Mouse (Mus musculus): ENCODE measurements around the gene Fbln1. TPM values are rescaled to one million over a fixed set of nuclear protein-coding genes. Genes with fewer than 3 reads are reported as not detected.

The Fbln1 gene
- 1 to 10 TPM in 1 of 2 experiments, under 1 TPM in 1; 0.07 to 2.4 TPM for polyA plus RNA-seq (2017; shearing (Covaris generic))

GRCm38 (mm10) chr15:85205792-85206702 lies at the start of gene Fbln1:
Gene Fbln1, plus strand, starts transcription at chr15:85205949.

GRCm38 (mm10) chr15:85335671-85336300 lies 130.0 kb downstream of the Fbln1 start, which contains the start of gene Atxn10:
Gene Atxn10, plus strand, starts transcription at chr15:85336245.

Other genes starting within 250 kb of the Fbln1 start
- gene 5031439G07Rik, start 217.4 kb upstream of the Fbln1 start, polyA plus RNA-seq (2017; shearing (Covaris generic)), result 10 to 100 TPM; 12.3 to 14.7 TPM
- not detected for gene Upk3a, start 188.8 kb upstream of the Fbln1 start, polyA plus RNA-seq (2017; shearing (Covaris generic))
- gene Fam118a, start 177.0 kb upstream of the Fbln1 start, polyA plus RNA-seq (2017; shearing (Covaris generic)), result 10 to 100 TPM; 37.8 to 49.3 TPM
- under 1 TPM in 1 of 2 experiments, not detected in 1; 0.38 TPM for gene Smc1b, start 74.0 kb upstream of the Fbln1 start, polyA plus RNA-seq (2017; shearing (Covaris generic))
- not detected for gene Ribc2, start 73.9 kb upstream of the Fbln1 start, polyA plus RNA-seq (2017; shearing (Covaris generic))
- 100 to 1,000 TPM; 106 to 116 TPM for gene Atxn10, start 130.3 kb downstream of the Fbln1 start, polyA plus RNA-seq (2017; shearing (Covaris generic))

Data from inflammation-experienced regulatory T-cells (primary cell).